Mouse (Mus musculus): ENCODE results near the gene Psmb4. TPM values are rescaled to one million over a fixed set of nuclear protein-coding genes. Genes with fewer than 3 reads are reported as not detected.

Gene Psmb4
- polyA plus RNA-seq, 1 experiment from 2014 or later: 308 TPM

DNA sequence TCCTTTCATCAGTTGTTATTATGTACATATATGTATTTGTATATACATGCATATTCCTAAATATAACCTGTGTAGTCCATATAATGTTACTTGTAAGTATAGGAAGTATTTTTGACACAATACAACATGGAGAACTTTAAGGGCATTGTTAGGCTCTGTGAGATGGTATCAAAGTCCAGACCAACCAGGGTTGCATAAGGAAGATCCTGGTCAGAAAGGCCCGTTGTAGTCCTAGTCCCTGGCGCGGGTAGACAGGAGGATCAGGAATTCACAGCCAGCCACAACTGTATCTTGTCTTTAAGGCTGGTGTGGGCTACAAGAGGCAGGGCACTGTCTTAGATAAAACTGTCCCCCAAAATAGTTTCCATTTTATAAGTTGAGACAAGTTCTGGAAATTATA is 17.8 kb downstream of the Psmb4 start:
- H3K27me3 ChIP-seq (replicated peaks; ENCODE audit: control insufficient read depth, insufficient read depth, low read length): no peaks in the 10 kb centered on the region
- no peak overlapping the region for H3K9ac ChIP-seq (ENCODE audit: low read depth, low read length)
- 56% methylated on average over 3 of the region's 3 CpGs for WGBS
- H3K9me3 ChIP-seq (ENCODE audit: control insufficient read depth): no peaks in the 10 kb centered on the region
- no peak overlapping the region for H3K4me2 ChIP-seq (replicated peaks; ENCODE audit: low read depth)
- H3K27ac ChIP-seq (ENCODE audit: low read depth, low read length): no peak overlapping the region
- peaks cover 58% of the 10 kb centered on the region for H3K36me3 ChIP-seq (ENCODE audit: control insufficient read depth, insufficient read depth)
- no peak for ATAC-seq
- H3K4me3 ChIP-seq (ENCODE audit: low read depth, low read length): no peak overlapping the region
- no peaks in the 10 kb centered on the region for H3K4me1 ChIP-seq (replicated peaks; ENCODE audit: control insufficient read depth, insufficient read depth, low read length)
- TF ChIP-seq CTCF (IDR thresholded peaks at IDR 0.05; ENCODE audit: low read depth): no peak

- H3K36me3 ChIP-seq (ENCODE audit: control insufficient read depth, insufficient read depth): peaks cover 52% of the 10 kb centered on the region
- no peak for ATAC-seq
Measured at GRCm38 (mm10) chr3:94859471-94859870, 27.3 kb downstream of the Psmb4 start.

GRCm38 (mm10) chr3:94852215-94852614 is 34.5 kb downstream of the Psmb4 start:
- no peak overlapping the region for H3K27ac ChIP-seq (ENCODE audit: low read depth, low read length)
- ATAC-seq: no peak
- no peaks in the 10 kb centered on the region for H3K9me3 ChIP-seq (ENCODE audit: control insufficient read depth)
- peaks cover 13% of the 10 kb centered on the region for H3K36me3 ChIP-seq (ENCODE audit: control insufficient read depth, insufficient read depth)
- H3K4me1 ChIP-seq (replicated peaks; ENCODE audit: control insufficient read depth, insufficient read depth, low read length): no peaks in the 10 kb centered on the region
- H3K9ac ChIP-seq (ENCODE audit: low read depth, low read length): no peak overlapping the region
- WGBS: 77% methylated on average over 3 of the region's 3 CpGs
- TF ChIP-seq CTCF (IDR thresholded peaks at IDR 0.05; ENCODE audit: low read depth): no peak
- no peaks in the 10 kb centered on the region for H3K27me3 ChIP-seq (replicated peaks; ENCODE audit: control insufficient read depth, insufficient read depth, low read length)
- no peak overlapping the region for H3K4me3 ChIP-seq (ENCODE audit: low read depth, low read length)
- no peak overlapping the region for H3K4me2 ChIP-seq (replicated peaks; ENCODE audit: low read depth)

More at GRCm38 (mm10) chr3:94859471-94859870, 27.3 kb downstream of the Psmb4 start:
- no peak for TF ChIP-seq CTCF (IDR thresholded peaks at IDR 0.05; ENCODE audit: low read depth)
- Histone ChIP-seq H3K27me3 (replicated peaks; ENCODE audit: control insufficient read depth, insufficient read depth, low read length) (no peaks in the 10 kb centered on the region), H3K27ac (ENCODE audit: low read depth, low read length) (no peak overlapping the region), H3K4me2 (replicated peaks; ENCODE audit: low read depth) (no peak overlapping the region), H3K4me3 (ENCODE audit: low read depth, low read length) (no peak overlapping the region), H3K9me3 (ENCODE audit: control insufficient read depth) (no peaks in the 10 kb centered on the region), H3K9ac (ENCODE audit: low read depth, low read length) (no peak overlapping the region), H3K4me1 (replicated peaks; ENCODE audit: control insufficient read depth, insufficient read depth, low read length) (no peaks in the 10 kb centered on the region)
- 65% methylated on average over 2 of the region's 2 CpGs for WGBS

DNA sequence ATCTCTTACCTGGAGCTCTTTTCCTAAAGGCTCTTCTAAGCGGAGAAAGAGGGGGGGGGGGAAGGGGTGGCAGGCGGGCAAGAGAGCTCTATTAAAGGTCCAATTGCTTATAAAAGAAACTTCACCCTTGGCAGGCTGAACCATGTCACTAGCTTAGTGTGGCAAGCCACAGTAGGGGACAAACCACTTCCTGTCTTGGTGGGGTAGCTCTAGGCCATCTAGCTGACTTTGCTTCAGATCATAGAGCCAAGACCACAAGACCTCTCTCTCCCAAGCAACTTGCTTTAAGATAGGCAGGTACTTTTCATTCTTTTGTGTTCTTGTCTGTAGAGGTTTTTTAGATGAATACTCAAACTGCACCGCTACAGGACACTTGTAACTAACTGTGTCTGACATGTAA is 35.0 kb downstream of the Psmb4 start:
- Histone ChIP-seq H3K4me3 (ENCODE audit: low read depth, low read length) (no peak overlapping the region), H3K27ac (ENCODE audit: low read depth, low read length) (no peak overlapping the region), H3K9ac (ENCODE audit: low read depth, low read length) (no peak overlapping the region), H3K9me3 (ENCODE audit: control insufficient read depth) (no peaks in the 10 kb centered on the region), H3K36me3 (ENCODE audit: control insufficient read depth, insufficient read depth) (peaks cover 13% of the 10 kb centered on the region), H3K4me1 (replicated peaks; ENCODE audit: control insufficient read depth, insufficient read depth, low read length) (no peaks in the 10 kb centered on the region), H3K27me3 (replicated peaks; ENCODE audit: control insufficient read depth, insufficient read depth, low read length) (no peaks in the 10 kb centered on the region), H3K4me2 (replicated peaks; ENCODE audit: low read depth) (no peak overlapping the region)
- ATAC-seq: no peak
- 53% methylated on average over 3 of the region's 3 CpGs for WGBS
- no peak for TF ChIP-seq CTCF (IDR thresholded peaks at IDR 0.05; ENCODE audit: low read depth)

- 0 out of 2 replicates have a peak, but pooled peaks have one; percentile 33 for ATAC-seq
Measured at GRCm38 (mm10) chr3:94849338-94849737, 37.4 kb downstream of the Psmb4 start.

DNA sequence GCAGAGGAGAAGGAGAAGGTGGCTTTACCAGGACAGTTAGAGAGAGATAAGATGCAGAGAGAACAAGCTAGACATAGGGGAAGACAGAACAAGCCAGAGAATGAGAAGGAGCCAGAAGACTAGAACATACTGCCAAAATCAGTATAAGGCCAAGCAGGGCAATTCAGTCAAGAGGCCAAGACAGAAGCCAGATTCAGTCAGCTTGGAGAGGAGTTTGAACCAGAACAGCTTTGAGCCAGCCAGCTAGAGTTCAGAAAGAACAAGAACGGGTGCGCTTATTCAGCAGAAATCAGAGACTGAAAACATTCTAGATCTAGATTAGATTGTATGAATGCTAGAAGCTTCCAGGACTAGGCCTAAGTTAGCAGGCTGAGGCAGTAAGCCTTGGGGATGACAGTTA is 39.4 kb downstream of the Psmb4 start:
- Histone ChIP-seq H3K4me3 (ENCODE audit: low read depth, low read length) (no peak overlapping the region), H3K9me3 (ENCODE audit: control insufficient read depth) (no peaks in the 10 kb centered on the region), H3K4me1 (replicated peaks; ENCODE audit: control insufficient read depth, insufficient read depth, low read length) (no peaks in the 10 kb centered on the region), H3K27ac (ENCODE audit: low read depth, low read length) (no peak overlapping the region), H3K27me3 (replicated peaks; ENCODE audit: control insufficient read depth, insufficient read depth, low read length) (no peaks in the 10 kb centered on the region), H3K36me3 (ENCODE audit: control insufficient read depth, insufficient read depth) (no peaks in the 10 kb centered on the region), H3K9ac (ENCODE audit: low read depth, low read length) (no peak overlapping the region), H3K4me2 (replicated peaks; ENCODE audit: low read depth) (no peak overlapping the region)
- WGBS: 69% methylated on average over 2 of the region's 2 CpGs
- TF ChIP-seq CTCF (IDR thresholded peaks at IDR 0.05; ENCODE audit: low read depth): no peak
- no peak for ATAC-seq

More at GRCm38 (mm10) chr3:94849338-94849737, 37.4 kb downstream of the Psmb4 start:
- no peaks in the 10 kb centered on the region for H3K27me3 ChIP-seq (replicated peaks; ENCODE audit: control insufficient read depth, insufficient read depth, low read length)
- no peaks in the 10 kb centered on the region for H3K36me3 ChIP-seq (ENCODE audit: control insufficient read depth, insufficient read depth)
- WGBS: 9% methylated on average over 1 of the region's 1 CpGs
- no peak overlapping the region for H3K9ac ChIP-seq (ENCODE audit: low read depth, low read length)
- H3K4me1 ChIP-seq (replicated peaks; ENCODE audit: control insufficient read depth, insufficient read depth, low read length): no peaks in the 10 kb centered on the region
- no peak overlapping the region for H3K27ac ChIP-seq (ENCODE audit: low read depth, low read length)
- no peaks in the 10 kb centered on the region for H3K9me3 ChIP-seq (ENCODE audit: control insufficient read depth)
- peak; percentile 74 for TF ChIP-seq CTCF (IDR thresholded peaks at IDR 0.05; ENCODE audit: low read depth)
- no peak overlapping the region for H3K4me2 ChIP-seq (replicated peaks; ENCODE audit: low read depth)
- no peak overlapping the region for H3K4me3 ChIP-seq (ENCODE audit: low read depth, low read length)

- no peak for TF ChIP-seq CTCF (IDR thresholded peaks at IDR 0.05; ENCODE audit: low read depth)
- Histone ChIP-seq H3K4me1 (replicated peaks; ENCODE audit: control insufficient read depth, insufficient read depth, low read length) (no peaks in the 10 kb centered on the region), H3K4me2 (replicated peaks; ENCODE audit: low read depth) (peak overlapping the region; percentile 72), H3K9me3 (ENCODE audit: control insufficient read depth) (no peaks in the 10 kb centered on the region), H3K27me3 (replicated peaks; ENCODE audit: control insufficient read depth, insufficient read depth, low read length) (no peaks in the 10 kb centered on the region), H3K27ac (ENCODE audit: low read depth, low read length) (no peak overlapping the region), H3K9ac (ENCODE audit: low read depth, low read length) (peak overlapping the region; percentile 90; the same call in 1 of the 2 replicates), H3K36me3 (ENCODE audit: control insufficient read depth, insufficient read depth) (no peaks in the 10 kb centered on the region), H3K4me3 (ENCODE audit: low read depth, low read length) (peak overlapping the region; percentile 90)
- 60% methylated on average over 5 of the region's 5 CpGs for WGBS
- ATAC-seq: no peak
Measured at GRCm38 (mm10) chr3:94839101-94839500, 47.7 kb downstream of the Psmb4 start.

Data from intestine, postnatal 0 days (tissue).